8 mouse cellular contexts compared by ENCODE assay signal in genomic region chr12:59060993-59061595, GRCm38 (mm10). TPM values are rescaled to one million over a fixed set of nuclear protein-coding genes. Genes with fewer than 3 reads are reported as not detected.
A peak's percentile ranks its signal among the peaks of the same experiment; 100 is the strongest.
DNase-seq lines count a peak whose midpoint lies in the region; ATAC-seq and TF ChIP-seq lines count a peak whose summit lies in the region.

TSS of gene Trappc6b (minus strand) at chr12:59061472.

- peak within 1 kb of the TSS; percentile 95 for H3K4me3 ChIP-seq in cerebellum, adult 2 months (replicated peaks; ENCODE audit: insufficient read depth, low read depth, low read length)
- peak within 1 kb of the TSS; percentile 52 for H3K4me3 ChIP-seq in forebrain, postnatal 0 days (ENCODE audit: low read depth, low read length)
- peak within 1 kb of the TSS; percentile 96 for H3K4me3 ChIP-seq in layer of hippocampus, adult 2 months
- H3K4me3 ChIP-seq in lung, embryonic 14.5 days (ENCODE audit: low read depth, low read length): peak within 1 kb of the TSS; percentile 78

- peak within 1 kb of the TSS; percentile 82 for H3K9ac ChIP-seq in forebrain, postnatal 0 days
- peak within 1 kb of the TSS; percentile 89 for H3K9ac ChIP-seq in lung, embryonic 14.5 days

- WGBS in cerebellum, adult 2 months: under 1% methylated on average over 49 of the region's 49 CpGs
- WGBS in forebrain, postnatal 0 days: 2% methylated on average over 48 of the region's 49 CpGs
- 0% methylated on average over 49 of the region's 49 CpGs for WGBS in lung, embryonic 14.5 days

- peak; percentile 55 for DNase-seq in MEL-GATA-1-ER (ENCODE audit: extremely low read depth, low read depth)
- DNase-seq in cerebellum, adult 2 months: peak; percentile 78 to 82
- peak; percentile 89 for DNase-seq in forebrain, postnatal 0 days
- peak; percentile 75 to 82 for DNase-seq in heart, postnatal 36 days
- DNase-seq in layer of hippocampus, adult 2 months (ENCODE audit: low spot score in 2 of 2): peak; percentile 77 to 79
- DNase-seq in lung, embryonic 14.5 days: peak; percentile 89
- peak; percentile 80 for DNase-seq in testis, postnatal 14 days (ENCODE audit: low spot score)

- peak; percentile 98 for ATAC-seq in forebrain, postnatal 0 days
- peak; percentile 98 for ATAC-seq in lung, embryonic 14.5 days (ENCODE audit: insufficient read depth)
- peak; percentile 85 for ATAC-seq in neutrophil, adult 5-6 weeks (ENCODE audit: extremely low read depth, insufficient number of reproducible peaks, low FRiP score, poor library complexity, severe bottlenecking)

- no peaks in the 10 kb centered on the region for H3K9me3 ChIP-seq in forebrain, postnatal 0 days (ENCODE audit: low read length)
- no peaks in the 10 kb centered on the region for H3K9me3 ChIP-seq in lung, embryonic 14.5 days (ENCODE audit: low read depth, low read length)

- peak; percentile 39; the same call in 1 of the 2 replicates for TF ChIP-seq CTCF in cerebellum, adult 2 months (IDR thresholded peaks at IDR 0.05; ENCODE audit: borderline replicate concordance, insufficient read depth, low read depth, low read length)
- peak; percentile 56 for TF ChIP-seq CTCF in forebrain, postnatal 0 days (IDR thresholded peaks at IDR 0.05; ENCODE audit: low read depth)
- TF ChIP-seq CTCF in layer of hippocampus, adult 2 months (conservative IDR thresholded peaks at IDR 0.05): peak; percentile 64
- TF ChIP-seq CTCF in lung, embryonic 14.5 days (IDR thresholded peaks at IDR 0.05; ENCODE audit: low read depth): 0 out of 2 replicates have a peak, but pooled peaks have one; percentile 23

- 0 out of 2 replicates have a peak, but pooled peaks cover 4% of the 10 kb centered on the region for H3K36me3 ChIP-seq in forebrain, postnatal 0 days (ENCODE audit: insufficient read depth)
- H3K36me3 ChIP-seq in lung, embryonic 14.5 days (ENCODE audit: insufficient read depth): peaks cover 14% of the 10 kb centered on the region

- TF ChIP-seq POLR2A in cerebellum, adult 2 months (IDR thresholded peaks at IDR 0.05; ENCODE audit: borderline replicate concordance, insufficient read depth, low read length): peak; percentile 50; the same call in 1 of the 2 replicates

- H3K27ac ChIP-seq in cerebellum, adult 2 months (ENCODE audit: insufficient read depth, low read length): peak within 1 kb of the TSS; percentile 95
- peak within 1 kb of the TSS; percentile 94 for H3K27ac ChIP-seq in forebrain, postnatal 0 days (ENCODE audit: low read depth, low read length)
- H3K27ac ChIP-seq in layer of hippocampus, adult 2 months: peak within 1 kb of the TSS; percentile 98
- peak within 1 kb of the TSS; percentile 94 for H3K27ac ChIP-seq in lung, embryonic 14.5 days (ENCODE audit: low read depth)

- peaks cover 3% of the 10 kb centered on the region; the same call in 1 of the 2 replicates for H3K4me1 ChIP-seq in cerebellum, adult 2 months (ENCODE audit: control insufficient read depth, insufficient read depth, low read length)
- peaks cover 16% of the 10 kb centered on the region for H3K4me1 ChIP-seq in forebrain, postnatal 0 days (ENCODE audit: insufficient read depth)
- peaks cover 7% of the 10 kb centered on the region; the same call in 1 of the 2 replicates for H3K4me1 ChIP-seq in lung, embryonic 14.5 days (ENCODE audit: insufficient read depth)

- intact Hi-C loops in heart, postnatal 36 days (cut with DNase I): no loop called here

- H3K27me3 ChIP-seq in cerebellum, adult 2 months (ENCODE audit: control insufficient read depth, insufficient read depth, low read length): no peaks in the 10 kb centered on the region
- H3K27me3 ChIP-seq in forebrain, postnatal 0 days (ENCODE audit: insufficient read depth, low read length): no peaks in the 10 kb centered on the region
- H3K27me3 ChIP-seq in lung, embryonic 14.5 days (ENCODE audit: insufficient read depth, low read length): no peaks in the 10 kb centered on the region

- H3K4me2 ChIP-seq in forebrain, postnatal 0 days (ENCODE audit: low read depth): peak within 1 kb of the TSS; percentile 70
- H3K4me2 ChIP-seq in lung, embryonic 14.5 days: peak within 1 kb of the TSS; percentile 86

RNA-seq across cellular contexts. Expression of gene Trappc6b, which starts in this region (rescaled TPM):
- polyA plus RNA-seq in cerebellum, adult 2 months (2012; rRNA removed): 140 and 143 TPM in 2 replicates
- total RNA-seq in forebrain, postnatal 0 days (2014; rRNA removed): 64.8 and 68.3 TPM in 2 replicates
- polyA plus RNA-seq in forebrain, postnatal 0 days (2015; fragmentation: Nextera tagmentation; extraction: Ambion mirVana): 168 and 178 TPM in 2 replicates
- 10 to 100 TPM; 72.2 to 74.3 TPM for total RNA-seq in heart, postnatal 36 days (2021)
- total RNA-seq in layer of hippocampus, adult 2 months (2021): 100 to 1,000 TPM; 104 to 108 TPM
- 57.9 and 59.5 TPM in 2 replicates for polyA plus RNA-seq in lung, embryonic 14.5 days (2014; fragmentation: Nextera tagmentation; extraction: Ambion mirVana)
- total RNA-seq in neutrophil, adult 5-6 weeks (2017): 59.7 and 81.9 TPM in 2 replicates

Comparison
In these comparisons a context has a peak if more than half of its experiments do, and no peak if none do; other contexts are left out.
1. Peak in every context shown above with its lines: DNase-seq, ATAC-seq, H3K4me3 ChIP-seq and H3K27ac ChIP-seq.